Mouse (Mus musculus): ENCODE measurements around the gene Dner.

DNA sequence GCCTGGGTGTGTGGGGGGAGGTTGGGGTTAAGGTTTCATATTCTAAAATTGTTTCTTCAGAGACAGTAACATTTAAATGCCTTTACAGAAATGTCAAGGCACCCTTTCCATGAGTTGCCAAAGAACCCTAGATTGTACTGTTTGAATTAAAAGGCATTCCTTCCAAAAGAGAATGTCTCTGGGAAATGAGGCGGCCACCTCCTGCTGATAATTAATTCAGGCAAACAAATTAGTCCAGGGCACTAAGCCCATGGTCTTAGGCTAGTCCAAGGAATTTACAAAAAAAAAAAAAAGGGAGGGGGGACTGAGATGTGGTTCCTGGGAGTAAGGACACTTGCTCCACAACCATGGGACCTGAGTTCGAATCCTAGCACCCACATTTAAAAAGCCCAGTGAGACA is 273.1 kb downstream of the Dner start:
- TF ChIP-seq POLR2A (IDR thresholded peaks at IDR 0.05; ENCODE audit: insufficient read depth, low read depth, low read length) (no peak), CTCF (IDR thresholded peaks at IDR 0.05) (no peak), EP300 (IDR thresholded peaks at IDR 0.05; ENCODE audit: insufficient read depth, low read depth, low read length) (no peak)
